Mouse (Mus musculus) Patski (cell line): ENCODE results near the gene Gm21883. TPM values are rescaled to one million over a fixed set of nuclear protein-coding genes. Genes with fewer than 3 reads are reported as not detected.
"Not testable (repeated sequence)": the region's sequence is repeated elsewhere in the genome, so short reads cannot be mapped to it uniquely, and the experiment has no call there.

Source experiments
- ATAC-seq: fragments of 100-300 bp; one replicate; pipeline ENCODE4 v1.8.0; 2021
- CTCF ChIA-PET: fragments of 350-600 bp; sonication (Branson Sonifier 250); formaldehyde crosslinking; loops from one replicate; lab custom pipeline; 2022; ENCODE audit warnings: inconsistent platforms; lab: Charles Lee
- POLR2A ChIA-PET: fragments of 350-600 bp; sonication (Branson Sonifier 250); formaldehyde crosslinking; loops from one replicate; lab custom pipeline; 2022; ENCODE audit warnings: antibody characterized with exemption, inconsistent platforms; lab: Charles Lee
- DNase-seq: peaks from one replicate; pipeline ENCODE4 v3.0.0-alpha.2; 2011; ENCODE audit warnings: low read depth, low spot score
- H3K27me3 ChIP-seq: fragments of 371-371 bp; one replicate; pipeline ENCODE4 v1.5.1; 2021
- in situ Hi-C: fragments of 300-500 bp; cut with MboI; formaldehyde crosslinking; loops from 3 replicates; pipeline ENCODE4 v1.11.1; 2018; ENCODE audit warnings: low pct_unique_long_range_greater_than_20kb, mixed read lengths
- polyA plus RNA-seq: library from polyadenylated mRNA; unstranded; gene quantifications from one replicate; pipeline ENCODE4 v1.2.3, GENCODE M21; 2021

Gm21883 gene
- polyA plus RNA-seq, result not detected

DNA sequence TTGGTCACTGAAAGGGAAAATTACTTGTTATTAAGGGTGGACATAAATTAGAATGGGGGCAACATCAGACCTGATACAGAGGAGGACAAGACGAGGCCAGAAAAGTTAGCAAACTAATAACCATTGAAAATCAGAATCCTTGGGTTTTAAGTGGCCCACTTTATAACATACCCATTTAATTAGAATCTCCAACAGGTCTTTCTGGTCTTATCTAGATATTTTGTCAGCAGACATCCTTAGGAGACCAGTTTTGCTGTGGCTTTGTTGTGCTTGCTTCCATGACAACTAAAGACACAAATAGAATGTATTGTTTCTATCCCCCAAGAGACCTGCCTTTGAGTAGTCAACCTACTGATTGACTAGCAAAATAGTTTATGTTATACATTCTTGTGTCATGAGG is at the start of gene Gm21883:
Gene Gm21883 (minus strand): TSS at position 101 of the 400 bp plus-strand sequence.
- DNase-seq, POLR2A ChIA-PET, CTCF ChIA-PET, ATAC-seq, in situ Hi-C loops, H3K27me3 ChIP-seq: not testable (repeated sequence)

DNA sequence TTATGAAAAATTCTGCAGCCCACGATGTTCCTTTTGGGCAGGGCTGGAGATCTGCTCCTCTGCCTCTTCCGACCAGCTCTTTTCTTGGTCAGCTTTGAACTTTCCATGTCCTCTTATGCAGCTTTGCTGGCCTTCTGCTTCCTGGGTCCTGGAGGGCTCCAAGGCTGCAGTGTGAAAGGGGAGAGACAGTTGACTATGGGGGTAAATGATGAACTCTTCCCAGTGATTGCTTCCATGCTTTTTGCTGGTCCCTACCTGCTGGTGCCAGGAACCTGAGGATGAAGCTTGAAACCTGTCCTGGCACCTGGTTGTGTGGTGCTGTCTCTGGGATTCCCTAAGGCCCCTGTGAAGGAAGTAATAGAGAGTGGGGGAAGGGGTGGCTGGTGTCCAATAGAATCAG is 44.7 kb upstream of the Gm21883 start, which contains the start of gene Spin2e:
Gene Spin2e (minus strand): TSS at position 101 of the 400 bp plus-strand sequence.
- H3K27me3 ChIP-seq, DNase-seq, in situ Hi-C loops, ATAC-seq, POLR2A ChIA-PET, CTCF ChIA-PET: not testable (repeated sequence)

Other genes starting within 250 kb of the Gm21883 start
- not detected for gene Btbd35f26, start 237.8 kb downstream of the Gm21883 start, polyA plus RNA-seq
- gene Btbd35f19, start 190.4 kb downstream of the Gm21883 start, polyA plus RNA-seq, result not detected
- gene Spin2e, start 44.6 kb upstream of the Gm21883 start, polyA plus RNA-seq, result not detected
- not detected for gene Btbd35f25, start 142.9 kb upstream of the Gm21883 start, polyA plus RNA-seq